Mouse (Mus musculus) urinary bladder, adult 18-20 months (tissue): ENCODE measurements at regions not wholly inside any gene's neighbourhood (a gene's known extent, or its start where the extent isn't known, plus 50 kb on each side); places are given as distances from the start of the nearest gene placed in this dataset.
"Not testable (repeated sequence)": the region's sequence is repeated elsewhere in the genome, so short reads cannot be mapped to it uniquely, and the experiment has no call there.

Experiments used
- DNase-seq, 2 experiments: peaks; one replicate each; pipeline ENCODE4 v3.0.0; 2022; ENCODE audit warnings: low spot score in 2 of 2, mixed read lengths in 2 of 2

GRCm38 (mm10) chr10:119099092-119099792, 140.6 kb downstream of the Cand1 start:
- DNase-seq: no peak

GRCm38 (mm10) chr10:119094166-119094565, 145.7 kb downstream of the Cand1 start:
- DNase-seq: no peak

GRCm38 (mm10) chr10:119087886-119088285, 152.0 kb downstream of the Cand1 start:
- no peak for DNase-seq

- no peak for DNase-seq
Measured at GRCm38 (mm10) chr10:119087071-119087665, 152.7 kb downstream of the Cand1 start.

- DNase-seq: no peak
Measured at GRCm38 (mm10) chr10:119086450-119086849, 153.4 kb downstream of the Cand1 start.

- no peak for DNase-seq
Measured at GRCm38 (mm10) chr10:119083431-119083830, 156.4 kb downstream of the Cand1 start.

GRCm38 (mm10) chr10:119082861-119083260, 157.0 kb downstream of the Cand1 start:
- no peak for DNase-seq

- not testable (repeated sequence) for DNase-seq
Measured at GRCm38 (mm10) chr10:119081766-119082165, 158.1 kb downstream of the Cand1 start.

GRCm38 (mm10) chr10:119076100-119076566, 163.7 kb downstream of the Cand1 start:
- no peak for DNase-seq

- no peak for DNase-seq
Measured at GRCm38 (mm10) chr10:119074887-119075286, 165.0 kb downstream of the Cand1 start.

GRCm38 (mm10) chr10:119073991-119074390, 165.9 kb downstream of the Cand1 start:
- DNase-seq: no peak

GRCm38 (mm10) chr10:119069410-119069809, 170.4 kb downstream of the Cand1 start:
- no peak for DNase-seq

- DNase-seq: no peak
Measured at GRCm38 (mm10) chr10:119067838-119068237, 172.0 kb downstream of the Cand1 start.

GRCm38 (mm10) chr10:119067366-119067765, 172.5 kb downstream of the Cand1 start:
- no peak for DNase-seq

GRCm38 (mm10) chr10:119065974-119066373, 173.9 kb downstream of the Cand1 start:
- no peak for DNase-seq

GRCm38 (mm10) chr10:119065133-119065817, 174.6 kb downstream of the Cand1 start:
- DNase-seq: no peak

- DNase-seq: no peak
Measured at GRCm38 (mm10) chr10:119064218-119064617, 175.6 kb downstream of the Cand1 start.

- DNase-seq: no peak
Measured at GRCm38 (mm10) chr10:119063209-119063699, 176.6 kb downstream of the Cand1 start.

- no peak for DNase-seq
Measured at GRCm38 (mm10) chr10:119061958-119062599, 177.8 kb downstream of the Cand1 start.

GRCm38 (mm10) chr10:119061349-119061850, 178.5 kb downstream of the Cand1 start:
- DNase-seq: no peak

GRCm38 (mm10) chr10:119058493-119059020, 181.3 kb downstream of the Cand1 start:
- DNase-seq: no peak
